Mouse (Mus musculus) cerebellum, adult 2 months (tissue): ENCODE measurements at regions not wholly inside any gene's neighbourhood (a gene's known extent, or its start where the extent isn't known, plus 50 kb on each side); places are given as distances from the start of the nearest gene placed in this dataset.

Experiments used
- CTCF ChIP-seq: fragments of 200-500 bp; IDR thresholded peaks from 2 replicates; pipeline ENCODE4 v1.5.1; 2011; ENCODE audit warnings: low read depth, mild to moderate bottlenecking, control low read depth, low read length, moderate library complexity, borderline replicate concordance; ENCODE audit not compliant: insufficient read depth
- POLR2A ChIP-seq: fragments of 200-500 bp; IDR thresholded peaks from 2 replicates; pipeline ENCODE4 v1.6.1; 2011; ENCODE audit warnings: low read length, control low read depth, borderline replicate concordance; ENCODE audit not compliant: insufficient read depth

GRCm38 (mm10) chr13:32442025-32442424 lies 103.5 kb upstream of the Gmds start:
- TF ChIP-seq POLR2A (no peak), CTCF (no peak)
